Mouse (Mus musculus) embryo, embryonic 9.5 days (tissue): ENCODE measurements around the gene Nicn1.

Source experiments
- DNase-seq: peaks from one replicate; pipeline ENCODE4 v3.0.0-alpha.2; 2017; ENCODE audit errors: extremely low spot score

Nicn1 gene

GRCm38 (mm10) chr9:108337848-108338550 lies 47.8 kb downstream of the Nicn1 start:
- no peak for DNase-seq

GRCm38 (mm10) chr9:108338551-108338885 lies 48.3 kb downstream of the Nicn1 start:
- no peak for DNase-seq

DNA sequence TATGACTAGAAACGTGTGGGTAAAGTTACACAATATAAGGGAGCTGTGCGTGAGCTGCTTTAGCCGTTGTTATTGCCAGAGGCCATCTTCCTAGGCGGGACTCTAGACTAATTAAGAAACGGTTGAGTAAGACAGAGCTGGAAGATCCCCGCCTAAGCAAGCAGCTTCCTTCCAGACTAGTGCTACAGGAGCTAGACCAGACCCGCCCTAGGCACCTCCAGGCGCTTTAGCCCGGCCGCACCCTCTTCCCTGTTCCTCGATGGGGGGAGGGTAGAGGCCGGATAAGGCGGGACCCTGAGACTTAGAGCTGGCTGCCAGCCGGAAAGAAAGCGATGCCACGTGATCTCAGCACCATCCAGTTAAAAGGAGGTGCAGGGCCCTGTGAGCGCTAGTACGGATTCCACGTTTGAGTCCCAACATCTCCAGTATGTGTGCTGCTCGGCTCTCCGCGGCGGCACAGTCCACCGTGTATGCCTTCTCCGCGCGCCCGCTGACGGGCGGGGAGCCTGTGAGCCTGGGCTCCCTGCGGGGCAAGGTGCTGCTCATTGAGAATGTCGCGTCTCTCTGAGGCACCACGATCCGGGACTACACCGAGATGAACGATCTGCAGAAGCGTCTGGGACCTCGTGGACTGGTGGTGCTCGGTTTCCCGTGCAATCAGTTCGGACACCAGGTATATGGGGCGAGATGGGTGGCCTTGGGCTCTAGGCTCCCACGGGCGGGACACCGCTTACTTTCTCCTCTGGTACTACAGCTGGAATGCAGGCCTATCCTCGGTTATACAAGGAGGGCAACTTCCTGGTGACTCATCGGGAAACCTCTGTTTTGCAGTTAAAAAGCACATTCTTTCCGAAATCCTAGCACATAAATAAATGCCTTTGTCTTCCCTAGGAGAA lies 48.9 kb downstream of the Nicn1 start, which contains the start of gene Gpx1:
Gene Gpx1 (plus strand): TSS at position 18 of the 896 bp plus-strand sequence.
- DNase-seq: peak; percentile 92

DNA sequence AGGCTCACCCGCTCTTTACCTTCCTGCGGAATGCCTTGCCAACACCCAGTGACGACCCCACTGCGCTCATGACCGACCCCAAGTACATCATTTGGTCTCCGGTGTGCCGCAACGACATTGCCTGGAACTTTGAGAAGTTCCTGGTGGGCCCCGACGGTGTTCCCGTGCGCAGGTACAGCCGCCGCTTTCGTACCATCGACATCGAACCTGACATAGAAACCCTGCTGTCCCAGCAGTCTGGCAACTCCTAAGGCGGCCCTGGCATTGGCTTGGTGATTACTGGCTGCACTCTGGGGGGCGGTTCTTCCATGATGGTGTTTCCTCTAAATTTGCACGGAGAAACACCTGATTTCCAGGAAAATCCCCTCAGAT lies 49.6 kb downstream of the Nicn1 start:
- peak; percentile 29 for DNase-seq

GRCm38 (mm10) chr9:108340258-108341138 lies 50.3 kb downstream of the Nicn1 start:
- no peak for DNase-seq

DNA sequence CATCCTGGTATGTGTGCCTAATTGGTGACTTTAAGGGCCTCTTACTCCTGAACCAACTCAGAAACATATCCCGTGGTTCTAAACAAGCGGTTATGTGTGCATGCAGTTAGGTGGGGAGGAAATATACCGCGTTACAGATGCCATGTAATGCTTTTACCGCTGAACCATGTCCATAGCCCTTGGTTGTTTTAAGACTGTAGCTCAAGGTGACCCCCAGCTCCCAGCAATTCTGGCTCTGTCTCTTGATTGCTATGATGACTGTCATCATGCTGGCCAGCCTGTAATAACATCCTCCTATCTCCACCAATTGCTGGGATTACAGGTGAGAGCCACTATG lies 50.9 kb downstream of the Nicn1 start:
- no peak for DNase-seq

- no peak for DNase-seq
Measured at GRCm38 (mm10) chr9:108341801-108342200, 51.6 kb downstream of the Nicn1 start.

- DNase-seq: no peak
Measured at GRCm38 (mm10) chr9:108342301-108342831, 52.1 kb downstream of the Nicn1 start.

DNA sequence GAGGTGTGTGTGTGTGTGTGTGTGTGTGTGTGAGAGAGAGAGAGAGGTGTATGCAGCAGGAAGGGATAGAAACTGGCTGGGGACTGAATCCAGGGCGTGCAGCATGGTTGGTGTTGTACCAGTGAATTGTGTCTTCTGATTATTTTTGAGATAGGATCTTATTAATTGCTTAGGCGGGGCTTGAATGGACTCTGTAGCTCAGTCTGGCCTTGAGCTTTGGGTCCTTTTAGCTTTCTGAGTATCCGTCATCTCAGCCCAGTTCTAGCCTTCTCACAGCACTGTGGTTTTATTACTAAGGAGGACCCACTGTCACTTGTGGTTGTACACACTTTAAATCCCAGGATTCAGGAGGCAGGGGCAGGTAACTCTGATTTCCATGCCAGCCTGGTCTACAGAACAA lies 53.1 kb downstream of the Nicn1 start:
- no peak for DNase-seq

- DNase-seq: no peak
Measured at GRCm38 (mm10) chr9:108343835-108344234, 53.6 kb downstream of the Nicn1 start.

- no peak for DNase-seq
Measured at GRCm38 (mm10) chr9:108344471-108344870, 54.2 kb downstream of the Nicn1 start.
